Mouse (Mus musculus) CH12.LX (cell line): ENCODE results near the gene Atp5b.

Experiments used
- BHLHE40 ChIP-seq: IDR thresholded peaks from 2 replicates; pipeline ENCODE4 v1.6.1; 2011; ENCODE audit warnings: mild to moderate bottlenecking, low read depth, low read length, improper control_type of control experiment
- CHD2 ChIP-seq: IDR thresholded peaks from 2 replicates; pipeline ENCODE4 v1.6.1; 2011; ENCODE audit warnings: low read length, improper control_type of control experiment
- CTCF ChIP-seq, 2 experiments: IDR thresholded peaks in 1 of 2; conservative IDR thresholded peaks in 1 of 2; 2 replicates each; pipeline ENCODE4 v1.5.1; 2011 to 2012; ENCODE audit warnings: low read depth in 2 of 2, low read length in 2 of 2, improper control_type of control experiment in 1 of 2, inconsistent platforms in 1 of 2, mild to moderate bottlenecking in 1 of 2, moderate library complexity in 1 of 2
- EP300 ChIP-seq: IDR thresholded peaks from 2 replicates; pipeline ENCODE4 v1.6.1; 2011; ENCODE audit warnings: low read length, improper control_type of control experiment
- KAT2A ChIP-seq: IDR thresholded peaks from 2 replicates; pipeline ENCODE4 v1.6.1; 2012; ENCODE audit warnings: low read length, improper control_type of control experiment, inconsistent platforms; ENCODE audit not compliant: insufficient replicate concordance
- MAX ChIP-seq: IDR thresholded peaks from 2 replicates; pipeline ENCODE4 v1.6.1; 2011; ENCODE audit warnings: low read length, improper control_type of control experiment
- POLR2A ChIP-seq: IDR thresholded peaks from 2 replicates; pipeline ENCODE4 v1.6.1; 2011; ENCODE audit warnings: low read depth, mild to moderate bottlenecking, improper control_type of control experiment, low read length

GRCm38 (mm10) chr10:128037921-128038320 lies 45.2 kb upstream of the Atp5b start:
- TF ChIP-seq CTCF (conservative IDR thresholded peaks at IDR 0.05 in 1 of 2, IDR thresholded peaks at IDR 0.05 in 1 of 2; ENCODE audit: low read depth in 2 of 2, low read length in 2 of 2) (no peak), POLR2A (no peak), CHD2 (no peak), EP300 (no peak), MAX (no peak), BHLHE40 (no peak), KAT2A (no peak)
